Mouse (Mus musculus) intestine, embryonic 14.5 days (tissue): ENCODE measurements at regions not wholly inside any gene's neighbourhood (a gene's known extent, or its start where the extent isn't known, plus 50 kb on each side); places are given as distances from the start of the nearest gene placed in this dataset.

Experiments used
- ATAC-seq: fragments of 200-750 bp; cut with Nextera tagmentation; replicated peaks from 2 replicates; pipeline ENCODE4 v1.8.0; 2017; ENCODE audit warnings: low read depth, moderate number of reproducible peaks, moderate TSS enrichment, moderate library complexity; ENCODE audit not compliant: low FRiP score, low TSS enrichment
- DNase-seq: peaks from one replicate; pipeline ENCODE4 v3.0.0-alpha.2; 2018; ENCODE audit warnings: low spot score
- H3K27ac ChIP-seq: fragments of 300-500 bp; sonication (generic); 2 replicates; pipeline ENCODE4 v1.5.1; 2014; ENCODE audit warnings: low read depth, mild to moderate bottlenecking, control low read depth
- H3K27me3 ChIP-seq: fragments of 300-500 bp; sonication (generic); replicated peaks from 2 replicates; pipeline ENCODE4 v1.6.1; 2014; ENCODE audit warnings: low read length, control low read depth; ENCODE audit not compliant: control insufficient read depth, insufficient read depth
- H3K36me3 ChIP-seq: fragments of 300-500 bp; sonication (generic); 2 replicates; pipeline ENCODE4 v1.6.1; 2014; ENCODE audit warnings: low read length, control low read depth; ENCODE audit not compliant: control insufficient read depth, insufficient read depth
- H3K4me1 ChIP-seq: fragments of 300-500 bp; sonication (generic); replicated peaks from 2 replicates; pipeline ENCODE4 v1.6.1; 2014; ENCODE audit warnings: low read length, control low read depth, mixed read lengths; ENCODE audit not compliant: control insufficient read depth, insufficient read depth
- H3K4me2 ChIP-seq: fragments of 300-500 bp; sonication (generic); 2 replicates; pipeline ENCODE4 v1.6.1; 2014; ENCODE audit warnings: low read length
- H3K4me3 ChIP-seq: fragments of 300-500 bp; sonication (generic); 2 replicates; pipeline ENCODE4 v1.5.1; 2014; ENCODE audit warnings: low read depth, low read length, control low read depth, mixed read lengths
- H3K9ac ChIP-seq: fragments of 300-500 bp; sonication (generic); 2 replicates; pipeline ENCODE4 v1.6.1; 2014; ENCODE audit warnings: mild to moderate bottlenecking, low read length
- H3K9me3 ChIP-seq: fragments of 300-500 bp; sonication (generic); 2 replicates; pipeline ENCODE4 v1.6.1; 2016; ENCODE audit warnings: low read length, control low read depth; ENCODE audit not compliant: control insufficient read depth
- WGBS: fragments of 180-500 bp; shearing (Covaris S2); extraction: QIAGEN DNeasy Blood & Tissue Kit; methylation state at CpG from one replicate; pipeline ENCODE4 v1.1.7; 2014; 5-methylcytosine and 5-hydroxymethylcytosine counted together

- H3K27me3 ChIP-seq = no peaks in the 10 kb centered on the region
- no peaks in the 10 kb centered on the region for H3K4me1 ChIP-seq
- 84% methylated on average over 3 of the region's 3 CpGs for WGBS
- no peak overlapping the region for H3K4me2 ChIP-seq
- H3K27ac ChIP-seq = no peak overlapping the region
- H3K4me3 ChIP-seq = no peak overlapping the region
- H3K9me3 ChIP-seq = no peaks in the 10 kb centered on the region
- H3K36me3 ChIP-seq = no peaks in the 10 kb centered on the region
- ATAC-seq (no peak), DNase-seq (no peak)
- no peak overlapping the region for H3K9ac ChIP-seq
Observed at GRCm38 (mm10) chr5:46059910-46060309, 202.5 kb upstream of the Lcorl start.

DNA sequence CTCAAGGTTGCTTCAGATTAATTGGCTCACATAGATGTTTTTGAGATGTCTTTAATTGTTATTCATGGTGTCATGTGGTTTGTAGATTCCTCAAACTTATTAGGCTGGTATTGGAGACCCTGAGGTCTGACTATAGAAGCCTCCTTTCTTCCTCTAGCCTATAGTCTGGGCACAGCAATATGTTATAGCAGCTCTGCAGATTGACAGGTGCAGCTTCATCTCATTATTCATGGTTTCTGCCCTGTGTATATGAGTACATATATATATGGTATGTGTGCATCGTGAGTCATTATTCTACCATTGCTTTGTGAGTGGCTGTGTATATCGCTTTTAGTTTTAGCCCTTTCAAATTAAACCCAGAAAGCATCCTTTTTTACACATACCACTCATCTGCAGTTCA lies 197.4 kb upstream of the Lcorl start:
- H3K9ac ChIP-seq = no peak overlapping the region
- ATAC-seq (no peak), DNase-seq (no peak)
- H3K4me1 ChIP-seq = no peaks in the 10 kb centered on the region
- 90% methylated on average over 2 of the region's 2 CpGs for WGBS
- H3K27me3 ChIP-seq = no peaks in the 10 kb centered on the region
- no peaks in the 10 kb centered on the region for H3K9me3 ChIP-seq
- no peak overlapping the region for H3K4me2 ChIP-seq
- H3K36me3 ChIP-seq = no peaks in the 10 kb centered on the region
- no peak overlapping the region for H3K4me3 ChIP-seq
- H3K27ac ChIP-seq = no peak overlapping the region

DNA sequence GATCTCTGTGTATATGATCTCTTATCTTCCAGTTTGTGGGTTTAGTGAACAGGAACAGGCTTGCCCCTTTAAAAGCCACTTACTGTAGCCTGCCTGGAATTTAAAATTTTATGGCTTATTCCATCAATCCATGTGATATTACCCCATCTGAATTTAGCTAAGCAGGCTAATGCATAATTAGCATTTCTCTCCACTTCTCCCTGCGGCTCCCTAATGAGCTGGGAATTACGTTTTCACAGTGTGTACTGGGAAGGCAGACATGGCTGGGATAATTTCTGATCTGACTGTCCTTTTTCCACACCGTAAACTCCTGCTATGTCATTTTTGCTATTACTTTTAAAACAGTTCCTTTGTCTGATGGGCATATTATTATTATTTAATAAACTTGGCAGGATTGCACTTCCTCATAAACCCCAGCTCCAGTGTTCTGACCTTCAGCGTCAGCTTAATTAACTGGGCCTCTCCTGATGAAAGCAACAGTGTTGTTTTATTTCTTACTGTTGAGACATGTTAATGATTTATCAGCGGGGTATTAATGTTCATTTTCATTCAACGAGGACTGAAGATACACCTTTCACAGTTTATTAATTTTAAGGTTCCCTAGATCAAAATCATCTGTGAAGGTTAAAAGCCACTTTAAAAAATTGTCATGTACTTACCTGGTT lies 185.4 kb upstream of the Lcorl start:
- Histone ChIP-seq H3K36me3 (no peaks in the 10 kb centered on the region), H3K27ac (no peak overlapping the region), H3K9ac (no peak overlapping the region), H3K27me3 (no peaks in the 10 kb centered on the region), H3K9me3 (no peaks in the 10 kb centered on the region), H3K4me1 (no peaks in the 10 kb centered on the region), H3K4me3 (no peak overlapping the region), H3K4me2 (no peak overlapping the region)
- WGBS = 73% methylated on average over 6 of the region's 6 CpGs
- no peak for DNase-seq
- no peak for ATAC-seq

- no peaks in the 10 kb centered on the region for H3K36me3 ChIP-seq
- H3K4me2 ChIP-seq = no peak overlapping the region
- H3K9me3 ChIP-seq = no peaks in the 10 kb centered on the region
- no peak overlapping the region for H3K27ac ChIP-seq
- WGBS = 55% methylated on average over 8 of the region's 8 CpGs
- no peaks in the 10 kb centered on the region for H3K4me1 ChIP-seq
- no peak for DNase-seq
- ATAC-seq = no peak; the same call in 1 of the 2 replicates
- no peak overlapping the region for H3K4me3 ChIP-seq
- no peak overlapping the region for H3K9ac ChIP-seq
- no peaks in the 10 kb centered on the region for H3K27me3 ChIP-seq
Observed at GRCm38 (mm10) chr5:46033008-46033676, 175.7 kb upstream of the Lcorl start.

DNA sequence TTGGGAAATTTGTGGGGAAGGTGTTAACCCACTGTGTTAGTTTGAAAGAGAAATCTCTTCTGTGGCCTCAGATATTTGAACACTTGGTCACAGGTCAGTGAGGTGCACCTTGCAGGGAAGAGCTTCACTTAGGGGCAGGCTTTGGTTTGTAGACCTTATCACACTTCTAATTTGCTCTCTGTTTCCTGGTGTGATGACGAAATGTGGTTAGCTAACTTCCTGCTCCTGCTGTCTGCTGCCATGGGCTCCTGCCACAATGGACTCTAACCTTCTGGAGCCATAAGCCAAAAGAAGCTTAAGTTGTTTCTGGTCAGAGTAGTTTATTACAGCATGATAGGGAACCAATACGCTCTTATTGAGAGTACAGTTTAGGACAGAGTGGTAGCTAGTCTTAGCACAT lies 174.8 kb upstream of the Lcorl start:
- H3K36me3 ChIP-seq = no peaks in the 10 kb centered on the region
- no peaks in the 10 kb centered on the region for H3K9me3 ChIP-seq
- H3K9ac ChIP-seq = no peak overlapping the region
- H3K4me3 ChIP-seq = no peak overlapping the region
- ATAC-seq (no peak), DNase-seq (no peak)
- H3K27me3 ChIP-seq = no peaks in the 10 kb centered on the region
- 65% methylated on average over 2 of the region's 2 CpGs for WGBS
- no peaks in the 10 kb centered on the region for H3K4me1 ChIP-seq
- H3K4me2 ChIP-seq = no peak overlapping the region
- no peak overlapping the region for H3K27ac ChIP-seq

GRCm38 (mm10) chr5:46024138-46024537 lies 166.7 kb upstream of the Lcorl start:
- no peaks in the 10 kb centered on the region for H3K36me3 ChIP-seq
- H3K27ac ChIP-seq = no peak overlapping the region
- ATAC-seq = no peak
- H3K27me3 ChIP-seq = no peaks in the 10 kb centered on the region
- H3K4me1 ChIP-seq = no peaks in the 10 kb centered on the region
- no peak overlapping the region for H3K9ac ChIP-seq
- 28% methylated on average over 3 of the region's 3 CpGs for WGBS
- DNase-seq = no peak
- H3K4me2 ChIP-seq = no peak overlapping the region
- no peak overlapping the region for H3K4me3 ChIP-seq
- no peaks in the 10 kb centered on the region for H3K9me3 ChIP-seq

- H3K9me3 ChIP-seq = no peaks in the 10 kb centered on the region
- no peak overlapping the region for H3K4me3 ChIP-seq
- no peaks in the 10 kb centered on the region for H3K27me3 ChIP-seq
- DNase-seq = no peak
- no peak overlapping the region for H3K27ac ChIP-seq
- no peak overlapping the region for H3K4me2 ChIP-seq
- no peaks in the 10 kb centered on the region for H3K4me1 ChIP-seq
- H3K36me3 ChIP-seq = no peaks in the 10 kb centered on the region
- no peak overlapping the region for H3K9ac ChIP-seq
- WGBS = 59% methylated on average over 6 of the region's 6 CpGs
- no peak for ATAC-seq
Observed at GRCm38 (mm10) chr5:46023456-46023855, 166.0 kb upstream of the Lcorl start.

DNA sequence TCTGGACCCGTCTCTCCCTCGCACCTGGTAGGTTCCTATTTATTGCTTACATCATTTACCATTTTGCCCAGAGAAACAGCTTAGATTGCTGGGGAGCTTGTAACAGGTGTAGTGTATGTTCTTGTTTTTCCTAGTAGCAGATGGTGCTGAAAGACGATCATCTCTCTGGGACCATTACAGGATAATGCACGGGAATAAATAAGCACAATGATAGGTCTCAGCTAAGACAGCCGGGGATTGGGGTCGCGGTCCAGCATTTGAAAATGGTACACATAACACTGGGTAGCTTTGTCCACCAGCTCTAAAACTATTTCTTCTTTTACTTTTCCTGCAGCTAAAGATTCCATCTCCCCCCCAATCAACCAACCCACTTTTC lies 164.6 kb upstream of the Lcorl start:
- no peaks in the 10 kb centered on the region for H3K4me1 ChIP-seq
- no peak overlapping the region for H3K27ac ChIP-seq
- H3K9ac ChIP-seq = no peak overlapping the region
- no peaks in the 10 kb centered on the region for H3K9me3 ChIP-seq
- no peaks in the 10 kb centered on the region for H3K36me3 ChIP-seq
- no peaks in the 10 kb centered on the region for H3K27me3 ChIP-seq
- ATAC-seq = no peak
- WGBS = 78% methylated on average over 7 of the region's 7 CpGs
- no peak for DNase-seq
- H3K4me2 ChIP-seq = no peak overlapping the region
- H3K4me3 ChIP-seq = no peak overlapping the region

DNA sequence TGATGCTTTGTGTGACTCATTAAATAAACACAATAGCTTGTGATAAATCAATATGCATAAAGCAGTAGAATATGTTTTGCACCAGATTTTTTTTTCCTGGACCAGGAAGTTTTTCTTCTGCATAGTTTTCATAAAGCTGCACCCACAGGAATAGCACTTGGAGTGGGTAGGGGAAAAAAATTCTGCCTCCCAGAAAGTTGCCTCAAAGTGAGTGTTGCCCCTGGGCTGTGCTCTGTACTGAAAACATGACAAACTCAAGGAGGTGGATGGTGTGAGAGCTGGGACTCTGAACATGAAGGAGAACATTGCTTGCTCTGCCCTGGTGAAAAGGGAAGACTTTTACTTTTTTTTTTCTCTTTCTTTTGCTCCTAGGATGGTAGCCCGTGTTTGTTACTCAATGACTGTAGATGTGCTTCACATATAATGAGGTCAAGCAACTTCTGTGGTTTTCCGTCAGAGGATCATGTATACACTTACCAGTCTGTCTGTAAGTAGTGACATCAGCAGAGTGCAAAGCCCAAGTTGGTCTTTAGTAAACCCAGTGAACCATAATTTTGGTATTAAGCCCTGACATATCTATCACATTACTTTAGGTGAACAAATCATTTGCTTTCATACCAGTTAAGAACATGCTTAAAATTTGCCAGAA lies 164.1 kb upstream of the Lcorl start:
- Histone ChIP-seq H3K36me3 (no peaks in the 10 kb centered on the region), H3K27me3 (no peaks in the 10 kb centered on the region), H3K9ac (no peak overlapping the region), H3K27ac (no peak overlapping the region), H3K4me2 (no peak overlapping the region), H3K4me1 (no peaks in the 10 kb centered on the region), H3K4me3 (no peak overlapping the region), H3K9me3 (no peaks in the 10 kb centered on the region)
- ATAC-seq = no peak
- no peak for DNase-seq
- 82% methylated on average over 2 of the region's 2 CpGs for WGBS
